Mouse (Mus musculus): Measurements from ENCODE around the gene Aldh9a1. TPM values are rescaled to one million over a fixed set of nuclear protein-coding genes. Genes with fewer than 3 reads are reported as not detected.

Aldh9a1 gene
- polyA plus RNA-seq, 1 experiment = 26.5 TPM

DNA sequence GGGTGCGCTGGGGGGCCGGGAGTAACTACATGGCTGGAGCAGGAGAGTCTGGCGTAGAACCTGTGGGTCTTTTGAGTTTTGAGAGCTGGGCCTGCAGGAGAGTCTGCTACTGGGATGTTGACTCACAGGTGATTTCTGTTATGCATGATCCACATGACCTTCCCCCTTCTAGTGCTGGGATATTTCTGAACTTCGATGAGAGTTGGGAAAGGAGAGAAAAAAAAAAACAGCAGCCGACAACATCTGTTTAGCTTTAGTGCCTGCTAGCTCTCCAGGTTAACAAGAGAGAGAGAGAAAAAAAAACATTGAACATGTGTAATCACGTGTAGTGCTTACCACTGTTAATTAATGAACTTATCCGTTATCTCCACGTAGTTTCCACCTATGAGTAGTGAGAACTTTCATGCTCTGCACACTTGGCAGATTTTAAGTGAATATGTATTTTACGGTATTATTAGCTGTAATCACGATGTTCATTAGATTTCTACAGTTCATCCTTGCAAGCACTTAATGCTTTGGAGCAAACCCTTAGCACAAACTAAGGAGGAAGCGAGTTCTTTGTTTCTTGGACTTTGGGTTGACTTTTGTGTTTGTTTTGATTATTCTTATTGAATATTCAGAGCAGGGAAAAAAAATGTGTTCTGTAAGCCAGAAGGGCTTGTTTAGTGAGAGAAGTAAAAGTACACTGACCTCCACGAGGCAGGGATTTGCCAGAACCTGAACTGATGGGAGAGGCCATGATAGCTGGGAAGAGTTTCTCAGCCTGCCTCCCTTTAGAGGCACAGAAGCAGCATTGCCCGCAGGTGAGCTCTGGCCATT lies 1.0 kb downstream of the Aldh9a1 start:
- no peak for DNase-seq (ENCODE audit: low read depth)

DNA sequence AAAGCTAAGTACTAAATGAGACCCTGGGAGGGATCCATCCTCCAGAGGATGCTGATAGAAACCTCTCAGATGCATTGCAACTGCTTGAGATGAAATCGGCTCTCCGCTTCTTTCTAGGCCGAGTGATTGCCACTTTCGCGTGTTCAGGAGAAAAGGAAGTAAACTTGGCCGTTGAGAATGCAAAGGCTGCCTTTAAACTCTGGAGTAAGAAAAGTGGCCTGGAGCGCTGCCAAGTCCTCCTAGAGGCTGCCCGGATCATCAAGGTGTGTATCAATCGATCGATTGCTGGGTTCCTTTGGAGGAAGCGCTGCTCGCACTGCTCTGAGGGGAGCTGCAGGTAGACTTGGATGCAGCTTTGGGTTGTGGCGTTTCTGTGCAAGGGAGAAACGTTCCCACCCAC lies 2.6 kb downstream of the Aldh9a1 start:
- DNase-seq (ENCODE audit: low read depth) = no peak

DNA sequence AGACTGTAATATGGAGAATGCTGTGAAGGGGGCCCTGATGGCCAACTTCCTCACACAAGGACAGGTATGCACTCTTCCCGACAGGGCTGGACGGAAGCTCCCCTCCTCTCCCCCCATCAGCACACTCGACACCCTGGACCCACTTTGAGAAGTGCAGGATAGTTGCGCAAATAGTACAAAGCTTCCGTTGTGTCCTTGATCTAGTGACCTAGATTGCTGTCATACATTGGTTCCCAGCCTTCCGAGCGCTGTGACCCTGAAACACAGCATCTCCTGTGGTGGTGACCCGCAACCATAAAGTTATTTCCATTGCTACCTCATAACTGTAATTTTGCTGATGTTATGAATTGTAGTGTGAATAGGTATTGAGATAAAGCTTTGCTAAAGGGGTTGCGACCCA lies 7.6 kb downstream of the Aldh9a1 start:
- no peak for DNase-seq (ENCODE audit: low read depth)

DNA sequence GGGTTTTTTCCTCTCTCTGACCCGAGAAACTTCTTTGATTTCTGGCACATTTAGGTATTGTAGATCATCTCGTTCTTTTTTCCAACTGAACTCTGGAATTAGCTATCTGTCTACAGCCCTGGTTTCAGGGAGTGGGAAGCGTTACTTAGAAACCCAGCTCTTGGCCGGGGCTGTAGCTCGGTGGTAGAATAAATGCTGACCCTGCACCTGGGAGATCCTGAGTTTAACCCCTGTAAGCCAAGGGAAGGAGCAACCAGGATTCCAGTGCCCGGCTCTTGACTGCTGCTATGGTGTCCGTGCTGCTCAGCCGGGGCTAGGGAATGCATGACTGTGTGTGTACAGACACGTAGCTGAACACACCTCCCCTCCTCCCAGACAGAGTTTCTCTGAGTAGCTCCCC lies 8.9 kb downstream of the Aldh9a1 start:
- DNase-seq (ENCODE audit: low read depth) = no peak

DNA sequence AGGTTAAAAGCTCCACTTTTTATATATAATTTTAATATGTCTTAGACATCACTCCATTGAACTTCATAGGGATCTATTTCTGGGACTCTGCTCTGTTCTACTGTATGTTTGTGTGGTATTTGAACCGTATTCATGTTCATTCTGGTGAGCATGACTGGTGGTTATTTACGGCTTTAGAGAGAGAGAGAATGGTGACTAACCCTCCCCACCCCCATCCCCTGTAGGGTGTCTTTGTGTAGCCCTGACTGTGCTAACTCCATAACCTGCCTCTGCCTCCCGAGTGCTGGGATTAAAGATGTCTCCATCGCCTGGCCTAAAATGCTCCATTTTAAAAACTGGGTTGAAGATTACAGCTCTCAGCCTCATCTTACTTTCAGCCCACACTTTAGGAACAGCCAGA lies 10.5 kb downstream of the Aldh9a1 start:
- no peak for DNase-seq (ENCODE audit: low read depth)

DNA sequence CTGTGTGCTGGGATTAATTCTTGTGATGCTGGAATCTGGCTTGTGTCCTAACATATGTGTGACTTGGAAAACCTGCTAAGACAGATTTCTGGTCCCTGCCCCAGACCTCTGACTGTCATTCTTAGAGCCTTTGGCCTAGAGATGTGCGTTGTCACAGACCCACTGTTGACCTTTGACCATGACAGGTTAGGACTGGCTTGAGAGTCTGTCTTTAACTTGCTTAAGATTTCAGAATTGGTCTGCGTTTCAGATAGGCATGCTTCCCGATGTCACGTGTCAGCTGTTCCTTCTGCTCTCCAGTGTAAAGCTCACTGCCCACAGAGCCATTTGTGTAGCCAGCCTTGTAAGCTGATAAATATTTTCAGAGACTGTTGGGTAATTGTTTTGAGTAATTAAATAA lies 13.0 kb downstream of the Aldh9a1 start:
- DNase-seq (ENCODE audit: low read depth) = no peak

DNA sequence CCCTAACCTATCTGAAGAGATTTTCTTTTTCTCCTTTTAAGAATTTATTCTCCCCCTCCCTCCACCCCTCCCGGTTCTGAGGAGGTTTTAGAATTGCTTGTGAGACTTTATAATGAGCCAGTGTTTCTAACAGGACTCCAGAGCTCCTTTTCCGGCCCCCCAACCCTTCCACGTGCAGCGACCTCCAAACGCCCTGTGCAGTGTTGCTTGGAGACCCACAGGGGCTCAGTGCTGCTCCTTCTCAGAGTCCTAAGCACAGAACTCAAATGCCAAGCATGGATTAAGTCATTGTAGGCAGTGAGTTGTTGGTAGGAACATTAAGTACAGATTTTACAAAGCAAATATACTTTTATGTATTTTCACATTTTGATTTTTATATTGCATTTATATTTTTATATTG lies 13.5 kb downstream of the Aldh9a1 start:
- no peak for DNase-seq (ENCODE audit: low read depth)

DNA sequence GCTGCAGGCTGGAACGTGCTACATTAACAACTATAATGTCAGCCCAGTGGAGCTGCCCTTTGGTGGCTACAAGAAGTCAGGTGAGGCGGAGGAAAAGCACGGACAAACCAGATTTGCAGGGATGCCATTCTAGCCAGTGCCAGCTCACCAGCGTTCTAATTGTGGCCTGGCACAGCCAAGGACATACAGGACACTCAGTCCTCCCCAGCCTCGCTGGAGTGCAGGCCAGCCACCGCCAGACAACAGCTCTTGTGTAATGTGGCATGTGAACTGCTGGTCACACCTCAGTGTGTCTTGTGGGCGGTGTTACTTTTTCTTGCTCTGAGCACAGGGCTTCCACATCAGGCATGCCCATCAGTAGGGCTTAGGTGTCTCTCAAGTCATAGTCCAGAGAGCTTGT lies 16.0 kb downstream of the Aldh9a1 start:
- no peak for DNase-seq (ENCODE audit: low read depth)

DNA sequence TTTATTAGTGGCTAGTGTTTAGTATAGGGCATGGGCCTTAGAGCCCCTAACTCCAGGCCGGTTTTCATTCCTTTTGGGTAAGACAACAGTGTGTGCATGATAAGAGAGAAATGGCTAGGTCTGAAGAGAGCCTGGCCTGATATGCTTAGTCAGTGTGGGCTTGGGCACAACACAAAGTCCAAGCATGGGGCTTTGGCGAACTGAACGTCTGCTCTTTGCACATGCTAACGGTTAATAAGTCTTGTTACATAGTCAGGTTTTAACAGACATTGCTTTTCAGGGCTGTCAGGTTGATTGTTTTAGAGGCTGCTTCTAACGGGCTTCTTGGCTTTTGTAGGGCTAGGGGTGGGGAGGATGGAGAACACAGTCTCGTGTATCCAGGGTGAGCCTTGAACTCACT lies 16.8 kb downstream of the Aldh9a1 start:
- no peak for DNase-seq (ENCODE audit: low read depth)

DNA sequence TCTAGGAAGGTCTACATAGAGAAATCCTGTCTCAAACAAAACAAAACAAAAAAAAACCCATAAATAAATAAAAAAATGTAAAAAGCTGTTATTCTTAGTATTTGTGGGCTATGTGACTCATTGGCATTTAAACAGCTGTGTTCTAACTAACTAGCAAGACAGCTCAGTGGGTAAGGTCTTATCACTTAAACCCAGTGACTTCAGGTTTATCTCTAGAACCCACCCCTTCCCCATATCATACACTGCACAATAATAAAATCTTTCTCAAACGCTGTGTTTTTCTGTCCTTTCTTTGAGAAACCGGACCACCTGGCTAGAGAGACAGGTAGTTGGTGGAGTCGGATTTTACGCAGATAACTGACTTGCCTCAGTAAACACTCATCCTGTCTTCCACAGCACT lies 18.2 kb downstream of the Aldh9a1 start:
- no peak for DNase-seq (ENCODE audit: low read depth)

DNA sequence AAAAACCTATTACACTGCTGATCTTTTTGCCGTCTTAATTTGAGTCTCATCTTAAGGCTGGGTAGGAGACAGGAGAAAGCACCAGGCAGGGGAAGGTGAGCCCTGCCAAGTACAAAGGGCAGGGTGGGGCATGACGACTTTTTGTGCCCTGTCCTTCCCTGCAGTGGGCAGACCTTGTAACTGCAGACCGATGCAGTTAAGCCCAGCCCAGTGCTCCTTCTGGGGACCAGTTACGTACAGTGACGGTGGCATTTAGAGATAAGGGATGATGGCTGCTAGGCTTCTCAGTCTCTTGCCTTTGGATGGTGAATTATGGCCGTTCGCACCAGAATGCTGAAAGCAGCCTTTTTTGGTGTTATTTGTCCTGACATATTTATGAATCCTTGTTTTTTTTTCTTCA lies 18.7 kb downstream of the Aldh9a1 start:
- no peak for DNase-seq (ENCODE audit: low read depth)

DNA sequence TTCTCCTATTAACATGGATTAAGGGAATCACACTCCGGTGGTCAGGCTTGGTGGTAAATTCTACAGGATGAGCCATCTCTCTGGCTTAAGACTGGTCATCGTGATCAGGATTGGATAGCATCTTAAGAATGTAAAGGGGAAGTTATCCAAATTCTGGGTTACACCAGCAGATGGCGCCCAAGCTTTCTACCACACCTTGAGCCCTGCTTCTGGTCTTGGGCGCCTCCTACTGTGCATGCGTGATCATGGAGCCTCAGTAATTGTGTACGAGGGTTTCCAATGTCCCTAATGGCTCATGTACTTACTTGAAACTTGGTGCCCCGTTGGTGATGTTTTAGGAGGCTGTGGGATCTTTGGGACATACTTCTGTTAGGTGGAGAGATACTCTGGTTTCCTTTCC lies 20.1 kb downstream of the Aldh9a1 start:
- DNase-seq (ENCODE audit: low read depth) = no peak

DNA sequence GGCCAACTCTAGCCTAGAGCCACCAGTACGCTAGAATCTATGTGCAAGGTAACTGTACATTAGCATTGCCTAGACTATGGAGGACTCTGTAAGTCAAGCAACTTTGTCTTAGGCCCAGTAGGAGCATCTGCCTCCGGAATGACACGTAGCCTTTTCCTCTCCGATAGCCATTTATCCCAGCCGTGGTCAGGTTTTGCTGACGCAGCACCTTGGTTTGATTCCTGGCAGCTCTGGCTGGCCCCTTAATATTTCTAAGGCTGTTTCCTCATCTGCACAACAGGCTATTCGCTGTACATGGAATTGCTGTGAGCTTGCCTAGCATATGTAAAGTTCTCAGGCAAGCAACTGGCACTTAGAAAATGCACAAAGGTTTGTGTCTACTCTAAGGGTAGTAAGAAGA lies 22.9 kb downstream of the Aldh9a1 start:
- no peak for DNase-seq (ENCODE audit: low read depth)

DNA sequence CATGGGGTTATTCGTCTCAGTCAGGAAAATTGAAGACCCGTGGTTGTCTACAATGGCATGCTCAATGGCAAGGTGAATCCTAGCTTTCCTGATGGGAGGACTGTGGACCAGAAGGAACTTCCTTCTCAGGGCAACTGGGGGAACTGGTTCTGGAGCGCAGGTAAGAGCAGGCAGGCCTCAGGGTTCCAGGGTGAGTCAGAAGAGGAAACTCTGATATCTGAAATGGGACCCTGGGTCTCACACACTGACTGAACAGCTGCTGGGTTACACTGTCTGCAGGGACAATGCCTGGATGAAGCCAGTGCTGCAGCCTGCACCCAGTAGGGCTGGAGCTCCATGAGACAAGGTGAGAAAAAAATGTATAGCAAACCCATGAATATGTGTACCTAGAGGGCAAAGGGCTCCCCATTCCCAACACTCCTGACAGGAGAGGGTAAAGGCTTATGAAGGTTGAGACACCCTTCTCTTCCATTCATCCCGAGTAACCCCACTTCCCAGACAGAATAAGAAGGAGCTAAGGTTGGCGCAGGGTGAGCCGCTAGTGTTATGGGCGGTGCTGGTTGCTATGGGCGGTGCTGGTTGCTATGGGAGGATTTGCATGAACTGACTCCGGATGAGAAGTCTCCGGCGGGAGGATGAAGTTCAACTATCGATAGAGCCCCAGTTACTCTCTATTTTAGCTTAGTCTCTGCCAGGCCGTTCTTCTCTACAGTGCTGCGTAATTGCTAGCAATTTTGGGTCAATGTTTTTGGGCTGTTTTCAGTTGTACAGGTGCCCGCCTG lies 24.4 kb downstream of the Aldh9a1 start:
- no peak for DNase-seq (ENCODE audit: low read depth)

DNA sequence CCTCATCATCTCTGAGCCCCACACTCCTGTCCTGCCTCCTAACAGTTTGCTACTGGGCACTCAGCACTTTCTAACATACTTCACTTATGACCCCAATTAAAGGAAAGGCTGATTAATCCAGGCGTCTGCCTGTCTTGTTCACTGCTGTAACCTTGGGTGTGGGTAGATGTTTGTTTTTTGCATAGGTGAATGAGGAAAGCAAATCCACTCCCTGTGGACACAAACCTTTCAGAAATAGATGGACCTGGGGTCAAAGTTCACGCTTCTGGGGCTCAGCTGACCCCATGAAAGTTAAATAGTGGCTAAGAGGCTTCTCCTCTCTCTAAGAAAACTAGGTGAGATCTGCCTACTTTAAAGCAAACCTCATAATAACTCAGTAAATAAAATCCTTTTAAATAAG lies 25.2 kb downstream of the Aldh9a1 start:
- DNase-seq (ENCODE audit: low read depth) = no peak

DNA sequence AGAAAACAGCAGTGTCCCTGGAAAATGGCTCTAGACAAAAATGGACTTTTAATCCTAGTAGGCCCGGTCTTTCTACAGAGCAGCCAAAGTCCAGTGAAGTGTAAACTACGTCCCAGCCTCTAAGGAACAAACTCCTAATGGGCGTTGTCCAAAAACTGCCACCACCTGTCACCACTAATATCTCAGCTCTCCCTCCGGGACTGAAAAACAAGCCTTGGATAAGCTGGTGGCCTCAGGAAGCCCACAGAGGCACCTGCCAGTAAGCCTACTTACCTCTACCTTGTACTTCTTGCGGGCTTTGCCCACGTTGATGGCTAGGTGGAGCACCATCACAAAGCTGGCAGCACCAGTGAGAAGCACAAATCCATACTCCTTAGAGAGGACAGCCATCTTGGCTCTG lies 28.2 kb downstream of the Aldh9a1 start:
- no peak for DNase-seq (ENCODE audit: low read depth)

DNA sequence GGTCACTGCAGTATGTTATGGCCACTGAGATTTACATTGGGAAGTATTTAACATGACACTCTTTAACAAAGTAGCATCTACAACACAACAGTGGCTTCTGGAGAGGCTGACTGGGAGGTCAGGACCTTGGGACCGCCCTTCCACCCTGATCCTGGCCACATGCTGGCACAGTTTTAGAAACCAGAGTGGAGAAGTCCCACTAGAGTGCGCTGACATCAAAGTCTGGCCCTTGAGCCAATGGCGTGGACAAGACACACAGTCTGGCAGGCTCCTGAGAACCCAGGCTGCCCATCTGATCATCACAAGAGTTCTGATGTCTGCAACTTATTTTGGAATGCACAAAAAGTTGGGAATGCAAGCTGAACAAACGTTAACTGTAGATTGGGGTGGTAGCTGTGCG lies 30.0 kb downstream of the Aldh9a1 start:
- DNase-seq (ENCODE audit: low read depth) = no peak

DNA sequence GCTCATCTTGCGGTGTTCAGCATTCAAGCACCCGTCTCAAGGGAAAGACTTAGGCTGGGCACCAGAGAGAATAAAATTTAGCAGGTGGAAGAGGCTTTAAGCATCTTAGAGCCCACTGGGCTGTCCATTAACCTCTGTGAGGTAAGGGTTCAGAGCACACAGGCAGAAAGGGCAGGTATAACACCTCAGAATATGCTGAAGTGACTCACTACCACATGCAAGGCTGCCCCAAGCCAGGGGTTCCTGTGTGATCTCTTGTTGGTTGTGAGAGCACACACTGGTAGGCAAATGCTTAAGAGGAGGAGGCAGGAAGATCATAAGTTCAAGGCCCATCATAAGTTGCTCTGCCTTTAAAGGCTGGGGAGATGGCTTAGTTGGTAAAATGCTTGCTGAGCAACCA lies 30.4 kb downstream of the Aldh9a1 start:
- DNase-seq (ENCODE audit: low read depth) = no peak

DNA sequence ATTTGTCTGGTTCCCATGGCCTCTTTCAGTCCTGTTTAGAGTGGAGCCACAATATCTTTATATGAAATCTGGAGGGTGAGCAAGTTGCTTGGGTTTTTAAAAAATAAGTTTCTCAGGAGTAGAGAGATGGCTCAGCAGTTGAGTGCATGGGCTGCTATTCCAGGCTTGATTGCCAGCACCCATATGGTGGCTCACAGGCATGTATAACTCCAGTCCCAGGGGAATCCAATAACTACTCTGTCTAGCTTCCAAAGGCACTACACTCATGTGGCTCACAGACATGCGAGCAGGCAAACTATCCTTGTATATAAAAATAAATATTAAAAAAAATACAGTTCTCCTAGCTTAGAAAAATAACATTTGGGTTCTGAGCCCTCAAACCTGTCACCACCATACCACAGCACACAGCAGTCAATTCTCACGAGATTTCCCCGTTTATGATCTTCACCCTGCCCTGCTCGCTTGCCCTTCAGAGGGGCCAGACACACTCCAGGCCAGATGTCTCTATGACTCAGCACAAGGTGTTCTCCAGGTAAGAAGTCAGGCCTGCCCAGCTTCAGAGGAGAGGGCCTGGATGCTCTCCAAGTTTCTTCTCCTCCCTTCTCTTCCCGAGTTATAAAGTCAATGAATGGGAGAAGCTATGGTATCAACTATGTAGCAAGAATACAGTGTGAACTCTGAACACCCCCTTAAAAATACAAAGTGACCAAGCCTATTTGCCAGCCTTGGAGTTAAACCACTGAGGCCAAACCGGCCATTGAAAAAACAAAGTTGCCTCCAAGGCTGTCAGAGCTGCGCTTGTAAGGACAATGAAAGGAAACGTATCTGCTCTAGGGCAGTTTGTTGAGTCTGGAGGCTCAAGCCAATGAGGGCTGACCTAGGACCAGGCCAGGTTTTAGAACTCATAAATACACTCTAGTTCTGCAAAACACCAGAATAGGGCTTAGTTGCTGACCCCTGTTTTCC lies 31.5 kb downstream of the Aldh9a1 start:
- no peak for DNase-seq (ENCODE audit: low read depth)

DNA sequence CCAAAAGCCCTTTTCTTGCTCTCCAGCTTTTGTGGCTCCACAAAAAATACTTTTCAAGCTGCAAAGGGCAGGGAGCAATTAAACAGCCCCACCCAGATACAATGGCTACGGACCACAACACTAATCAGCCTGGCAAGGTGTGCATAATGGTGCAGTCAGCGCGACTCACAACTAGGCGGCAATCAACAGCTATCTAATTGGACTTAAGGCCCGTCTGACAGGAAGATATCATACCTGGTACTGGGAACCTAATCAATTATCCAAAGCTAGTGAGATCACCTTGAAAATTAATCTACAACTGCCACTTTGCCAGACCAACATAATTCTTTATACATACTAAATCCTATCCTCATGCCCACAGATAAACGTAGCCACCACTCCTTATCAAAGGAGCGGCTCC lies 32.5 kb downstream of the Aldh9a1 start:
- no peak for DNase-seq (ENCODE audit: low read depth)

DNA sequence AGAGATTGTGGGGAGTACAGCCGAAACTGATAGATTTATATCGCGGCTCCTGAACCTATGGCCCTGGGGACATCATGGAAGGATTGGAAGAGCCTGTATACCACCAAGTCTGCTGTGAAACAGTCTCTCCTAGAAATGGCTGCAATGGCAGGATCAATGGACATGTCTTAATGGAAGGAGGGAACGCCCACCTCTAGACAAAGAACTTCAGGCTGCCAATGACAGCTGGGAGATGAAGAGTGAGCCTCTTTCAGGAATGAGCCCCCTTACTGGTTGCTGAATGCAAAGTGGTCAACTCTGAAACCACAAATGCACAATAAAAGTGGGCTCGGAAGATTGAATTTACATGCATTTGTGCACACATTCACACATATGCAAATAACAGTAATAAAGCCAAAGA lies 33.0 kb downstream of the Aldh9a1 start:
- DNase-seq (ENCODE audit: low read depth) = no peak

DNA sequence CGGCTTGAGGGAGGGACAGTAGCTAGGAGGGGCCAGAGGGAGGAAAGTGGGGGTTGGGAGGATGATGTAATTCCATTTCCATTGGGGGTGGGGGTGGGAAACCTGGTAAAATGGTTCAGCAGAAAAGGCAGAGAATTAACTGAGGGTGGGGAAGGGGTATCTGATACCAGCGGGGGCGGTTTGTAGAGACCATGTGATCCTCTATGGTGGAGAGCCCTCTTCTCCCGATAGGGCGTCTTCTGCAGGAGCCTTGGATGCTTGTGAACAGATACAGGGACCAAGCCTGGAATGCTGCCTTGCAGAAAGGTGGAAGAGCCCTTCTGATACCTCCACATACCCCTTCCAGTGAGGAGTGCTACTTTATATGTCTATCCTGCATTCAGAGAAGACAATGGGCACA lies 33.4 kb downstream of the Aldh9a1 start:
- DNase-seq (ENCODE audit: low read depth) = no peak
